Mouse (Mus musculus): ENCODE results near the gene Trim8. TPM values are rescaled to one million over a fixed set of nuclear protein-coding genes. Genes with fewer than 3 reads are reported as not detected.

Trim8 gene
- total RNA-seq, 1 experiment from 2014 or later = 39.3 TPM

DNA sequence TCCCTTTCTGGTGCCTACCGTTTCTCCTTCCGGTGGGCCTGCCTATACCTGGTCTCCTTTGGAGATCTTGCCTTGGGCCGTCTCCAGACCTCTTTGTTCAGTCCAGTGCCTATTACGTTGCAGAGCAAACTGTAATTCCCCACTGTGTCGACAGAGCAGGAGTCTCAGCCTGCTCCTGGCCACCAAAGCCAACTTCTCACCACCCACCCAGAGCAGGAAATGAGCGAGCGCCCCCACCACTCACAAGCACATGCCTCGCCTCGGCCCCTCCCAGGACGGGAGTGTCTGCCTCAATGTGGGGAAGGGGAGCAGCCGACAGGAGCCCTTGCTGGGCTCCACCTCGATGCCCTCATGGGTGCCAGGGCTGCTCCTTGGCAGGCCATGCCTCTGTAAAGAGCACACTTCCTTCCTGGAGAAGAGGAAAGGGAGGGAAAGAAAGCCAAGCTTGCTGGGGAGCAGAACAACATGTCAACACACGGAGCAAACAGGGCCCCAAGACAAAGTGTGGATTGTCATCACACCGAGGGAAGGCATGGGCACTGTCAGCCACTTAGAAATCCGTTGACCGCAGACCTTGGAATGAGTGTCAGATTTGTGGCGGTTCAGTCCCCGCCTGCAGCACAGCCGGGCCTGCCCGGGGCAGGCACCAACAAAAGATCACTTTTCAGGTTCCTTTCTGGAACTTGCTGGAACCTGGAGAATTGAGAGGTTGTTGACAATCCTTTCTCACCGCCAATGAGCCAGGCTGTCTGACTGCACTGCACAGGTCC, 22.0 kb upstream of the Trim8 start:
- DNase-seq = peak; percentile 52

DNA sequence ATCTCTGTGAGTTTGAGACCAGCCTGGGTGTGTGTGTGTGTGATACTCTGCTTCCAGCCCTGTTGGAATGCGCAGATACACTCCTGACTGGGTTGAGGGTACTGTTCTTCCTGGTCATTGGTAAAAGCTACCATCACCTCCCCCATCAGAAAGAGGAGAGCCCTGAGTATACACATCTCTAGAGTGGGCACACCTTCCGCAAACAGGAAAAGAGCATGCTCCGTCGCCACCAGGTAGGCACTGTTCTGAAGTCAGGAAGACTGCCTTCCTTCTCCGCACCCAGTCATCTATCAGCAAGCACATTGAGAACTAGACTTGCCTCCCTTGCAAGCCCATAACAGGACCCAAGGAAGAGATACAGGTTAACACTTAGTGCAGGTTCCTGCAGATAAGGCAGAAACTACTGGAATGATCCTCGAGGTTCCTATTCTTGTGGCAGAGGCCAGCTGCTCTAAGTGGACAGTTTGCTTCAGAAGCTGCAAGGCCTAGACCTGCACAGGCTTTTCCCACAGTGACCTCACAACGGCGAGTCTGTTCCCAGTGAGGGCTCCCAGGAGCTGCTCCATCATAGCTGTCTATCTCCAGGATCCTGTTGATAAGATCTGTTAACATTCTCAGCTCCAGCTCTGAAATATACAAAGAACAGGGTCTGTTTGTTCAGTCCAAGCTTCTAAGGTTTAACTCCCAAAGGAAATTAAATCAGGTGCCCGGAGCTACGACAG, 20.7 kb upstream of the Trim8 start:
- DNase-seq = no peak

DNA sequence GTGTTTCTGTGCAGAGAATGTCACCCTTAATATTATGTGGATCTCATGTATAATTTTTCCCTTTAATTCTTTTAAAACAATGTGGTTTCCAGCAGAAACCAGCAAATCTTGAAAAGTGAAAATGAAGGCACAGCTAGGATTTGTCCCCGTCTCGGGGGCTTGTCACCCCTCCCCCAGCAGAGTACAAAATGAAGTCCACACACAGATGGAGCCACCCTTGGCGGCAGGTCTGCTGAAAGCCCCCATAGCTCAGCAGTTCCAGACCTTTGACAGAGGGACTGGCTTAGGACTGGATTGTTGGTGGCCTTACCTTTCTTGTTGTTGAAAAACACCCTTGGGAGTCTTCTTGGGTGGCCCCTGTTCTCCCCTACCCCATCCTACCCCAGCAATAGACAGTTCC, 20.1 kb upstream of the Trim8 start:
- DNase-seq = no peak

DNA sequence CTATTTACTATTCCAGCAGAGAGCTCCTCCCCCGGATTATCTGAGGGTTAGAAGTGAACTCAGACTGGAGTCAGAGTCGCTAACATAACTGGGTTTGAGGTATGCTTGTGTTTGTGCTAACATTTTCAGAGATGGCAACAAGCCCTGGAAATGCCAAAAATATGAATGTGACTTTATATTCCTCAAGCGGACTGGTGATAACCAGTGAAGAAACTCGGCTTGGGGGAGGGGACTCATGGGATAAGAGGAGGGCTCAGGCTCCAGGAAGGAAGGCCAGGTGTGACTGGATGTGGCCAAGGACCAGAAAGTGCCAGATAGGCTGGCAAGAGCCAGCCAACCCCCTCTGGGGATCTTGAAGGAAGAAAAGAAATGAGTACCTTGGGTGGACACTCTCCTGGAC, 19.7 kb upstream of the Trim8 start:
- peak; percentile 22 for DNase-seq

DNA sequence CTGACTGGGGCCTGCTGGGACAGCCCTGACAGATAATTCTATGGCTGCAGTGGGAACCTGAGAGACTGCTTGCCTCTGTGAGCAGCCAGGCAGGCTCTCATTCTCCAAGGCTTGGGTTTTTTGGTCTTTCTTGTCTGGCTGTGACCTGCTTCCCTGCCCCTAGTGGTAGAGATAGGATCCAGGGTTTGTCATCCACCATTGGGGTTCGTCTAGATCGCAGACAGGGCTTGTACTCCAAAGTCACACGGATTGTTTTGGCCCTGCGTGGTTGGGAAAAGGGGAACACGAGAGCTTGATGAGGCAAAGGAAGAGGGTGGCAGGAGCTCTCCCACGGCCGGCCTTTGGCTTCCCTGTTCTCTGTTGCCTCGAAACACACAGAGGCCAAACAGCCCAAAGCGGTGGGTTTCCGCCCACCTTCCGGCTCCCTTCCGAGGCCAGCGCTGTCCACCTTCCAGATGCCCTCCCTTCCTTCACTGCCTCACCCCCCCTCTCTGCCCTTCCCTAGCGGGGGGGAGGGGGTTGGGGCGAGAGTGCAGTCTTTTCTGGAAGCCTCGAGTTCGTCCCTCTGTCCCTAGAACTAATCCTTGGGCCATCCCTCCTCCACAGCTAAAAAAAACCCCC, 18.5 kb upstream of the Trim8 start:
- peak; percentile 52 for DNase-seq

DNA sequence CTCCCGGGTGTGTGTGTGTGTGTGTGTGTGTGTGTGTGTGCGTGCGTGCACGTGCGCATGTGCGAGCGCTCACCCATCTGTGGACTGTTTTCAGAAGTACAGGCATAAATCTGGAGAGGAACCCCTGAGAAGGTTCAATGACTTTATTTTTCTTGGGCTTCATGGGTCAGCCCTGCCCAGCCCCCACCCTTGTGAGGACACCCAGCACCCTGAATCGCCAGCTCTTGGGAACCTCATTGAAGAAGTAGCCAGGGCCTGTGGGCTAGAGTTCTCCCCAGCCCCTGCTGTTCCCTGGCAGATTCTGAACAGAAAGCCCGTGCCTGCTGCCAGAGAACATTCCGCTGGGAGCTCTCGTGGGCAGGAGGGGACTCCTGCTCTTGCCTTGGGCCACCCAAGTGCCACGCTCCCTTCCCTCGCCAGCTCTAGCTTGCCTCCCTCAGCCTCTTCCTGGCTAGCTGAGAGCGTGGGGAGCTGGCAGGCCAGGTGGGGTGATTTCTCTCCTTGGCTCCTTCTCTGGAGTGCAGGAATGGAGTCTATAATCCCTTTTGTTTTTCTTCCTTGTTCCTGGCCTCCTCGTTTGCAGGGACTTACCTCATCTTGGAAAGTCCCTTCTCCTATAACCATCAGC, 17.7 kb upstream of the Trim8 start:
- DNase-seq = peak; percentile 74

DNA sequence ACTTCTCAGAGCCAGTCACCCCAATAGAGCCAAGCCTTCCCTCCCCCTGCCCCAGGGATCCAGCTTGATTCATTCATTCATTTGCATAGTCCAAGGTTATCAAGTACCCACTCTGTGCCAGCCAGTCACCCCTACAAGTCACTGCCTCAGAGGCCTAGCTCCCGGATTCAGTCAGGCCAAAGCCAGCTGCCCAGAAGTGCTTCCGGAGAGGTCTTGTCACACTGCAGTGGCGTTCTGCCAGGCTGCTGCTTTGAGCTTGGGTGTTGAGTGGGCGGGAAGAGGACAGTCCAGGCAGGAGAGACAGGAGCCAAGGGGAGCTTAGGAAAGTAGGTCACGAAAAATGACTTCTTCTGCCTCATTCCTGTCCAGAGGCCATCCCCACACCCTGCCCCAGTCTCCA, 17.0 kb upstream of the Trim8 start:
- peak; percentile 94 for DNase-seq

DNA sequence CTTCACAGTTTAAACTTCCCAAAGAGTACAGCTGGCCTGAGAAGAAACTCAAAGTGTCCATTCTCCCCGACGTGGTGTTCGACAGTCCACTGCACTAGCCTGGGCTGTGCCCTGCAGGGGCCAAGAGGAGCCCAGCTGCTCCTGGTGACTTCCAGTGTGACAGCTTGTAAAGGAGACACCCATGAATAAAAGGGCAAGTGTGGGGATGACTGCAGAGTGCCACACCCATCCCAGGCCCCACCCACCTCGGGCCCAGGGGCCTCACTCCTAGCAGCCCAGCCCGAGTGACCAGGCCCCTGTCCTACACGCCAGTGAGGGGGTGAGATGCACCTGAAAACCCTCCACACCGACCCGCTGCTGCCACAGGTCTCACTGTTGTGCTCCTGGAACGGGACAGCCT, 15.7 kb upstream of the Trim8 start:
- DNase-seq = no peak

DNA sequence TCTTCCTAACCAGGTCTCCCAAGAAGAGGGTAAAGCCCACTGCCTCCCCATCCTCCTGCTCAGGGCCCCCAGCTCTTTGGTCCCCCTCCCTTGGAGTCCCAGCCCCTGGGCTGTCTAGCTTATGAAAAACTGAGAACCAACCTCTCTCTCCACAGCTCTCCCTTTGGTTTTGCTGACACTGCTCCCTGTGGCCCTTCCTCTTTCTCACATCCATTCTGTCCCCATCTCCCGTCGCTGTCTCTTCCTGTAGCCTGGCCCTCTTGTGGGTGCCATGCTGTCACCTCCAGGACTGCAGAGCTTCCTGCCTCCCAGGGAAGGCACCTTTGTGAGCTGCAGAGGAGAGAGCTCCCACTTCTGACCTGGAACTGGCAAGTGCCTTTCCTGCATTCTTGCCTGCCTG, 14.8 kb upstream of the Trim8 start:
- no peak for DNase-seq

DNA sequence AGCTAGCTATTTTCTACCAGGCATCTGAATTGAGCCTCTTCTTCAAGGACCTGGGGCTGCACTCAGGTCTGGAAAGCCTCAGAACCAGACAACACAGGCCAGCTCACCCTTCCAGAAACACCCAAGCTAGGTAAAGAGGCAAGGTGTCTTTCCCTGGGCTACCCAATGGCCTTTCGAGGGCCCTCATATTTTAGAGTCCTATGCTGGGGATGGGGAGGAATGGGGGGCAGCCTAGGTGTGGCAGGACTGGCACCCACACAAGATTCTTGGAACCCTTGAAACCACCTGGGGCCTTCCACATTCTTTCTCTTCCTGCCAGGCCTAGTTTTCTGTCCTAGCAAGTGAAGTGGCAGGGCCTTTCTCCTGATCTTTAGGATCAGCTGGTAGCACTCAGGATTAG, 12.1 kb upstream of the Trim8 start:
- DNase-seq = no peak

DNA sequence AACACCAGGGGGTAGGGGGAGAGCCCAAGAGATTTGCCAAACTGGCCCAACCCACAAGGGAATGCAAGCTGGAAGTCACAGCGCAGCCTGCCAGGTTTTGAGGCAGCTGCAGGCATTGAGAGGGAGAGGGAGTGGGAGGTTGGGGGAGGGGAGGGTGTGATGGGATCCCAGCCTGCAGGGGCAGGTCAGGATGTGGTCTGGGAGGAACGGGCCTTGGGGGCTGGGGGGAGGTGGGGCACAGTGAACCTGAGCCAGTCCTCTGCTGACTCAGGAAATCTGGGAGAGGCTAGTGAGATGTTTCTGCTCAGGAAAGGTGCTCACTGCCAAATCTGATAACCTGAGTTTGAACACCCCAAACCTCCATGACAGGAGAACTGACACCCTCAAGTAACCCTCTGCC, 10.9 kb upstream of the Trim8 start:
- DNase-seq = peak; percentile 57

DNA sequence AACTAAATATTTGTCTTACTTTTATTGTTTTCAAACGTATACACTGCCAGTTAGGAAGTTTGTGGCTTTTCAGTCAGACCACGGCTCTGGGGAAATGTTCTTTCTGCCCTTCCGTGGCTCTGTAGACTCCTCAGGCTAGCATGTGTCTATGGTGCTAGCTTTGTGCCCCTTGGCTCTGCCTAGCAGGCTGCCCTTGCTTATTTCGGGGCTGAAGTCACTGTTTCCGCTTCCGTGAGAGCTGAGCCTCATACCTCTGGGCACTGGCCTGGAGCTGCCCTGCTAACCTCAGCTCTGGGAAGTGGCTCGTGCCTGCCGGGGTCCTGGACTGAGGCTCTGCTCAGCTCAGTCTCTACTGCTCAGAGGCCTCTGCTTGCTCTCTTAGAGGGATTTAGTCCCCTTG, 6.4 kb upstream of the Trim8 start:
- DNase-seq = no peak

DNA sequence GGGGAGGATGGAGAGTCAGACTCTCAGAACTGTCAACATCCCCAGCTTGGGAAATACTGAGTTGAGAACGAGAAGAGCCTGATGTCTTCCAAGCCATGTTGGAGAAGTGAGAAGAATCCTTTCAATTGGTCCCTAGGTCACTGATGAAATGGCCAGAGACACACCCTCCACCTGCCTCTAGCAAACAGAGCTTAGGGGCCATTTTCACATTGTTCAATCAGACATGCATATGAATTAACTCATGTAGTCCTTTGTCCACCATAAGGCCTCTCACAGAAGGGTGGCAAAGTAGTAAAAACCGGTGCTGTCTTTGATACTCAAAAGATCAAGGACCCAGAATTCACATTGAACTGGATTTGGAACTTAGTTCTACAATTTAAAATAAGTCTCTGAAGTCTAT, 4.3 kb upstream of the Trim8 start:
- no peak for DNase-seq

DNA sequence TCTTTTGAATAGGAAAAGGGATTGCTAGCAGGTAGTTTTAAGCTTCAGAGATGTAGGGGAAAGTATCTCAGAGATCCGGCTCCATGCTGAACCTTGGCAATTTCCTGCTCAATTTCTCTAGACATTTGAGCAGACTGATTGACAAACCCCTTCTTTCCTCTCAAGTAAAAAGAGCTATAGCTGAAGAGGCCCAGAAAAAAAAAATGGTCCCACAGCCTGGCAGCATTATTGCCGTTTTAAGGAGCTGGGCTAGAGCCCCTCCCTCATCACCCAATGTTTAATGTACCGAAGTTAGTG, 2.0 kb upstream of the Trim8 start:
- DNase-seq = no peak

DNA sequence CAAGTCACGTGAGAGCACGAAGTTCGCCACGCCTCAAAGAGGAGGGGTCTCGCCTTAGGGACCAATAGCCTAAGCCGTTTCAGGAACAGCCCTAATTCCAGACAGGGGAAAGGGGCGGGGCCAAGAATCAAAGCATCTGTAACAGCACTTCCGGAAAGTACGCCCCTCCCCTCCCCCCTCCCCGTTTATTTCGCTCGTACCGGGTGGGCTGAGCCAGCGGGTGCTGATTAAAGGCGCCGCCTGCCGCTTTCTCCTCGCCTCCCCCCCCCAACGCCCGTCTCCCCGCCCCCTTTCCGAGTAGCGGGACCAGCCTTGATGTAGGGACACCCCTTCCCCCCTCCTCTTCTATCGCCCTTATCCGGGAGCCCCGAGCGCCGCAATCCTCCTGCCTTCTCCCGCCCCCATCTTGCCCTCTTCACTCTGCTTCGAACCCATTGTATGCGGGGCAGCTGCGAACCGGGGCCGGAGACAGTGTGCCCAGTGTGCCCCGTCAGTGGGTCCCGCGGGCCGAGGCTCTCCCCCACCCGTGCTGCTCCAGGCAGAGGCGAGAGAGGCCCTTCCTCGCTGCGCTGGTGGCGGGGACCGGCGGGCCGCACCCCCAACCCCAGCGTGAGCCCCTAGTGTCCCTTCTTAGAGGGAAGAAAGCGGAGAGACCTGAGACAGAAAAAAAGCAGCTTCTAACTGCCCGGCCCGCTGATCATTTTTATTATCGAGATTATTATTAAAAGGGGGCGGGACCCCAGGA, 1.5 kb upstream of the Trim8 start:
- DNase-seq = peak; percentile 98

DNA sequence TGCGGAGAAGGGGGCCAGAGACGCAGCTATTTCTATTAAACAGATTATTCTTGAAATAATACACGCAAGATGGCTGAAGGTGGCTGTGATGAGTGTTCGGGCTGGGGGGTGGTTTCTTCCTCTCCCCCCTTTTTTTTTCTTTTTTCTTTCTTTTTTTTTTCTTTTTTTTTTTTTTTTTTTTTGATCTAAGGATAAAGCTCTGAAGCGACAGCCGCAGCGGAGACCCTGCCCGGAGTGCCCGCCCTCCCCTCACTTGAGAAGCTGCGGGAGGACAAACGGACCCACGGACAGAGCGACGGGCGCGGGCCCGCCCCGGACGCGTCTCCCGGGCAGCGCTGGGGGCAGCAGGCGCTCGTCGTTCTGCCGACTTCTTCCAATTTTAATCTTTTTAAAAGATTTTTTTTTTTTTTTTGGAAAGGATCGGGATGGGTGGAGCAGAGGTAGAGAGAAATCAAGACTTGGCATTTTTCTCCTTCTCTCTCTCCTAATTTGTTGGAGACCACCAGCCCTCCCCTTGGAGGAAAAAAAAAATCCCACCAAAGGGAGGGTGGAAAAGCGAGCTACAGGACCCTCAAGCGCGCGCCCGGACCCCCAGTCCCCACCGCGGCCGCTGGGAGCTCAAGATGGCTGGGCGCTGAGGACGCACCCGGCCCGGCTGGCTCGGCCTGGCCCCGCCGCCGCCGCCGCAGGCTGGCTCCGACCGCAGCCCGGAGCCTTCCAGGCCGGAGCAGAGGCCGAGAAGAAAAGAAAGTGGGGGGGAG, 741 bp upstream of the Trim8 start:
- peak; percentile 76 for DNase-seq

DNA sequence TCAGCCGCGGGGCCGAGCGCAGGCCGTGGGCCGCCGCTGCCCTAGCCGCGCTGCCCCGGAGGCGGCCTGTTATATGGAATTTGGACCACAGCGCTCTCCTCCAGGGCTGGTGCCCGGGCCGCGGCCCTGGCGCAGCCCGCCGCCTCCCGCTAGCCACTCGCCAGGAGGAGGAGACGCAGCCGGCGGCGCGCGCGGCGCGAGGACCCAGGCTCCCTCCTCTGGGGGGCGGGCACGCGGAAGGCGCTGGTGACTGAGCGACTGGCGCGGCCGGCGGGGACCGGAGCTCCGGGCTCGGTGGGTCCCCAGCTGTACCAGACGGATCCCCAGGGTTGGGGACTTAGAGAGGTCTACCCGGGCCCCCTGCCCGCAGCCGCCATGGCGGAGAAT, 560 bp downstream of the Trim8 start:
- peak; percentile 92 for DNase-seq

DNA sequence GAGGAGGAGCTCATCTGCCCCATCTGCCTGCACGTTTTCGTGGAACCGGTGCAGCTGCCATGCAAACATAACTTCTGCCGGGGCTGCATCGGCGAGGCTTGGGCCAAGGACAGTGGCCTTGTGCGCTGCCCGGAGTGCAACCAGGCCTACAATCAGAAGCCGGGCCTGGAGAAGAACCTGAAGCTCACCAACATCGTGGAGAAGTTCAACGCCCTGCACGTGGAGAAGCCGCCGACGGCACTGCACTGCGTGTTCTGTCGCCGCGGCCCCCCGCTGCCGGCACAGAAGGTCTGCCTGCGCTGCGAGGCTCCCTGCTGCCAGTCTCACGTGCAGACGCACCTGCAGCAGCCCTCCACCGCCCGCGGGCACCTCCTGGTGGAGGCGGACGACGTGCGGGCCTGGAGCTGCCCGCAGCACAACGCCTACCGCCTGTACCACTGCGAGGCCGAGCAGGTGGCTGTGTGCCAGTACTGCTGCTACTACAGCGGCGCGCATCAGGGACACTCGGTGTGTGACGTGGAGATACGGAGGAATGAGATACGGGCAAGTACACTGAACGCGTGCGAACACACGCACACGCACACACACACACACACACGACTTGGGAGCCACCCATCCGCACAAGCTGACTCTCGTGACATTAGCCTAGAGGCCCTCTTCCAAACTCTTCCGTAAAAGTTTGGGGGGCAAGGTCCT, 1.1 kb downstream of the Trim8 start:
- DNase-seq = peak; percentile 95

DNA sequence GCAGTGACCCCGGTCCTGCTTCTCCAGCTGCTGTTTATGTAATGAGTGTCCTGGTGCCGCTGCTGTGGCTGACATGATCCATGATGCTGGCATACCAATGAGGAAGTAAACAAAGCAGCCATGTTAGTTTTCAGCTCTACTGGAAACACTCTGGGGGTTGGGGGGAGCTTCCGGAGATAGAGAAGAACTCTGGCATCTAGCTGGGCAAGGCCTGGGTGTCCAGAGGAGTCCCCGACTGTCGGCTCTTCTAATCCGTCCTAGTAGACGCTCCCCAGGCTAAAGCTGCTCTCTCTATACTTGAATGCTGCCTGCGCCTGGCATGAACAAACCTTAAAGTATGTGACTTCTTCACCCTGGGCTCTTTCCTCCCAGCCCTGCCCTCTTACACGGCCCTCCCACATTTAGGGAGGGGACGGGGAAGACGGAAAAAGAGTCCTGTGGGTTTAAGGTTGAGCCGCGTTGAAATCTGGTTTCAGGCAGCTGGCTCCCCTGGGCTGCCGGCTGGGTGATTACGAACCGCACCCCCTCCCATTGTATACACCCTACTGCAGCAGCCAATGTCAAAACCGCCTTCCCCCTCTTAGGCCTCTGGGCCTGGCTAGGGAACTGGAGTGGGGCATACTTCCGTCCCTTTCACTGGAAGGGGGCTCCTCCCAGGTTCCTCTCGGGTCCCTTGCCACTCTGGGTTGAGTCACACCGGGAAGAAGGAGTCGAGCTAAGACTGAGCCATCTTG, 2.0 kb downstream of the Trim8 start:
- peak; percentile 86 for DNase-seq

DNA sequence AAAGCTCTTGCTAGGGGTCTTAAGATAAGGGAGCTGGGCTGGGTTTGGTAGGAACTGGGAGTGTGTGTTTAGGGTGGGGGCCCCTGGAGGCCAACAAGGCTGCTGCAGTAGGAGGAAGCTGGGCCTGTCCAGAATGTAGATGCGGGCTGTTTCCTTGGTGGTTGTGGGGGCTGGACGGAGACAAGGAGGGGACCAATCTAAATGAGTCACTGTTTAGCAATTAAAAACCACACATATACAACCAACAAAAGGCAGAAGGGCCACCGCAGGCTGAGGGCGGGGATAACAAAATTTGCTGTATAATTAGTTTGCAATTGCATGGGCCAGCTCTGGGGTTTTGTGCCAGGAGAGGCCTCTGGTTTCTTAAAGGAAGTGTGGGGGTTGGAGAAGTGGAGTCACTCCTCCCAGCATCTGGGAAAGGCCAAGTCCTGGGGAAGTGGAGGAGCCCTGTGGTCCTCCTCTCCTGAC, 2.6 kb downstream of the Trim8 start:
- no peak for DNase-seq
